Mouse (Mus musculus): ENCODE data around the gene Dennd1c. TPM values are rescaled to one million over a fixed set of nuclear protein-coding genes. Genes with fewer than 3 reads are reported as not detected.

The Dennd1c gene
- total RNA-seq (2021) = 1 to 10 TPM; 1.7 to 2.5 TPM

DNA sequence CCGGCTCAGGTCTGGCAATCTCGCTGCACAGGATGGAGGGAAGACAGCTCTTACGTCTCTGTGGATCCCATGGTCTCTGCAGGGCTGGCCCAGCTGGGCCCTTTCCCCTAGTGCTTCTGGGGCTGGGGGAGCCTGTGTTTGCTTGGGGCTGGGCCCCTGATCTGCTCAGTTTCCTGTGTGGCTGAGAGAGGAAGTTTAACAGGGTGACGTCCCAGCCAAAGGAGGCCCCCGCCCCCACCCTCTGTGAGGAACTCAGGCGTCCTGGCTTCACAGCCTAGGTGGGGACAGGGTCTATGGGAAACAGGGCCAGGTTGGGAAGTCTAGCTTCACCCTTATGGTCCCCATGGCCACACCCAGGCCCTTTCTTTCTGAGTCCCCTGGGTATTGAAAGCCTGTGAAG, at the start of gene Dennd1c:
TSS of gene Dennd1c (minus strand) at position 179 of the 400 bp plus-strand sequence.
- no peak for DNase-seq (ENCODE audit: low spot score in 2 of 2)
- intact Hi-C loops (cut with DNase I) = no loop called here

DNA sequence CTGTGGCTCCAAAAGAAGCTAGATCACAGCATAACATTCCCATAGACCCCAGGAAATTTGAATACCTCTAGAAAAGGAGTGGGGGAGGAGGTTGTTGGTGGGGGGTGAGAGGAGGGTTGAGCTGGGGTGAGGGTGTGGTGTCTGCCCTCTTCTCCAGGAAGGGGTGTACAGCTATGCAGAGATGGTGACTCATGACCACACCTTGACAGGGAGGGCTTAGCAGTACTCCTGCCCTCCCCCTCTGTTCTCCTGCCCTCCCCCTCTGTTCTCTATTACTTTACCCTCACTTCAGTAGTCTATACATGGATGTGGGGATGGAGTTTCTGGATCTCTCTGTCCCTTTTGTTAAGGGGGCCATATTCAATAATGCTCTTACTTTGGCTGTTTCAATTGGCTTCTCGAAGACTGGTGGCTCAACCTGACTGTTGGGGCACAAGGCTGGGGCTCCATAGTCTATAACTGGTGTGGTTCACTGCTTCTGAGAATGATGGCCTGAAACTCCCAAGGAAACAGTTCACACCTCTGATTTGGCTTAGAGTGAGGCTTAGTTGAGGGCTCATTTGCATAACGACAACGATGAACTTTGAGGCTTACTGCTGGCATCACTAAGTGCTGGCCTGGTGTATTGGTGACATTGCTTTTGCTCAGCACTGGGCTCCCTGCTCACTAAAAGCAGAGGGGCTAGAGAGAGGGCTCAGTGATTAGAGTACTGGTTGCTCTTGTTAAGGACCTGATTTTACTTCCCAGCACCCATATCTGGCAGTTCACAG, 47.7 kb upstream of the Dennd1c start:
- DNase-seq (ENCODE audit: low spot score in 2 of 2) = no peak
- intact Hi-C loops (cut with DNase I) = no loop called here

DNA sequence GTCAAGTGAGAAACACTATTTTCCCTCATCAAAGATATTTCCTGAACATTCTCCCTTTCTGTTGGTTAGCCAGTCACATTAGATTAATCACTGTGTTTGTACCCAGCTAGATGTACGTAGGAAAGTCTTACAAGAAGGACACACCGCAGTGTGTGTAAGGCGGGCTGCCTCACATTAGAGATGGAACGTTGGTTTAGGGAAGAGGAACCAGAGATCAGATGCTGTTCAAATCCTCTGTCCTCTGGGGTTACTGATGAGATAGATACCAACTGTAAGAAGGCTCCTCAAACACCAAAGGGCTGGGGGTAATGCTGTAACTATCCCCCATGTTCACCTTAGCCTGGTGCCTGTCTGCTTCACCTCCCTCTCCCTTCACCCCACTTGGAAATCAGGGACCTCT, 46.5 kb upstream of the Dennd1c start:
- no peak for DNase-seq (ENCODE audit: low spot score in 2 of 2)
- intact Hi-C loops (cut with DNase I) = no loop called here

DNA sequence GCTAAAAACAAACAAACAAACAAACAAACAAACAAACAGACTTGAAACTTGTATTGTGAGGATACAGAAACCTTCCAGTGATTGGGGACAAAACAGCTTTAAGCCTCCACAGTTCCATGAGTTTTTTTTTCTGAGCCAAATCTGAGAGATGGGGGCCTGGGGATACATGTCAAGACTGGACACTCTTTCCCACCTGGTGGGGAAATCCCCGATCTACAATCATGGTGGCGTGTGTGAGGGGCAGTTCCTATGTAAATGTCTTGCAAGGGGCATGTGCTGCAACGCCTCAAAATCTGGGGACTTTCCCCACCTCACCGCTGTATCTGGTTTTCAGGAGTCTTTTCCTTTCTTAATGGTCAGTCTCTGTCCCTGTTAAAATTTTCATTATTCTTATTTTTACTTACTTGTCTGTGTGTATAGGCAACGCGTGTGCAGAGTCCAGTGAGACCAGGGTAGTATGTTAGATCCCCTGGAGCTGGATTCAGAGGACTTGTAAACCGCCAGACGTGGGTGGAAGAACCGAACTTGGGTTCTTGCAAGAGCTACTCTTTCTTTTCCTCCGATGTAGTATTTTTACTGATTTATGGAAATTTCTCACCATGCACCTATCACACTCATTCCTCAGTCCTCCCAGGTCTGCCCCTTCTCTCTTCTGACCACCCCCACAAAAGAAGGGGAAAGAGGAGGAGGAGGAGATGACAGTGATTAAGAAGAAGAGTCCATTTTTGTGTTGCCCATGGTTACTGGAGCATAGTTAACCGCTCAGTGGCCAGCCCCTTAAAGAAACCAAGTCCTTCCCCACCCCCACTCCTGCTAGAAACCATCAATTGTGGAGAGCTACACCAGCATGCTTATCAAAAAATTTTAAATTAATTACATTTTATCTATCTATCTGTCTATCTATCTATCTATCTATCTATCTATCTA, 45.1 kb upstream of the Dennd1c start:
- no peak for DNase-seq (ENCODE audit: low spot score in 2 of 2)
- intact Hi-C loops (cut with DNase I) = no loop called here

DNA sequence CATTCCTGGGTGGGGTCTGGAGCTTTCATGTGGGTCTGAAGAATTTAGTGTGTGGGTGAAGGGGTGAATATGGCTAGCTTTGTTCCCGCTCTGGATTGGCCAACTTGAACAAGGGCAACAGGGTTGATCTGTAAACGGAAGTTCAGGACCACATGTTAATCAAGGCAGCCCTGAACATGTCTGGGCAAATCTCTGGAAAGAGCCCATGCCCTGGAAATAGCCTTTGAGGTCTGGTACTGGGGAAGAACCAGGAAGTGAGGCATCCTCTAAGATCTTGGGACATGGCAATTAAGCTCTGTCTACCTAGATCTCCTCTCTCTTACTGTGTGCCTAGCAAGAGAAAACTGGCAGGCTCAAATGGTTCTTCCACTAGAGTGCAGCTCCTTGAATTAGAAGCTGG, 43.5 kb upstream of the Dennd1c start:
- DNase-seq (ENCODE audit: low spot score in 2 of 2) = no peak
- intact Hi-C loops (cut with DNase I) = no loop called here

DNA sequence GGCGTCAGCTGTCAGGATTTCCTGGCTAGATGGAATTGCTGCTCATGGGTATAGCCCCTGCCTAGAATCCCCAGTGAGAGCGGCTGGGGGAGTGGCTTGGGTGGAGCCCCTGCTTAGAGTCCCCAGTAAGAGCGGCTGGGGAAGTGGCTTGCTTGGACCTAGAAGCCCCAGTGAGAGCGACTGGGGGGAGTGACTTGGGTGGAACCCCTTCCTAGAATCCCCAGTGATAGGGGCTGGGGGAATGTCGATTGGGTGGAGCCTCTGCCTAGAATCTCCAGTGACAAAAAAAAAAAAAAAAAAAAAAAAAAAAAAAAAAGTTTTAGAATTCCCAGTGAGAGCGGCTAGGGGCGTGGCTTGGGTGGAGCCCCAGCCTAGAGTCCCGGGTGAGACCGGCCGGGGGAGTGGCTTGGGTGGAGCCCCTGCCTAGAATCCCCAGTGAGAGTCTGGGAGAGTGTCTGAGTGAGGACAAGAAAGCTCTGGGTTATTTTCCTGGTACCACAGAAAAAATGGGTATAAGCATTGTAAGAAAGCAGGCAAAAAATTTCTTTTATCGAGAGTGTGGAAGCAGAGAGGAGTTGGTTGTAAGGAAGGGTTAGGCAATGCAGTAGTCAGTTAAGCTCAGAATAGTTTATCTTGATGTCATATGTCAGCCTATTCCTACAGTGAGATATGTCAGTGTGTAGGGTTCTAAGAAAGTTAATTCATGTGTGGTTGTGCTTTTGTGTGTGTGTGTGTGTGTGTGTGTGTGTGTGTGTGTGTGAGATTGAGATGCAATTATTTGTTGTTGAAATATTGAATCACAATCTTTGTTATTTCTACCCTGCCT, 40.4 kb upstream of the Dennd1c start:
- intact Hi-C loops (cut with DNase I) = no loop called here
- DNase-seq (ENCODE audit: low spot score in 2 of 2) = no peak

DNA sequence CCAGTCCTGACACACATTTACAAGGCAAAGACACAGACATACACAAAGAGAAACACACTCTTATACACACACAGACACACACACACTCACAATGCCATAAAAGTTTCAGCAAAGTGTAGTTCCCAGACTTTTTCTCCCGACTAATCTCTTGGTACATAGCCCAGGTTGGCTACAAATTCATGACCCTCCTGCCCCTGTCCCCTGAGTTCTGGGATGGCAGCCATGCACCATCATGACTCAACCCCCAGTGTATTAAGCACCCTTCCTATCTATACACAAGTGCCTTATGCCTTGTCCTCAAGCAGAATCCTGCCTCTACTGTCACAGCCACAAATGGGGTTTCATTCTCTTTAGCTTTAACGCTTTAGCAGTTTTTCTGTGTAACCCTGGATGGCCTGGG, 38.5 kb upstream of the Dennd1c start:
- no peak for DNase-seq (ENCODE audit: low spot score in 2 of 2)
- intact Hi-C loops (cut with DNase I) = no loop called here

DNA sequence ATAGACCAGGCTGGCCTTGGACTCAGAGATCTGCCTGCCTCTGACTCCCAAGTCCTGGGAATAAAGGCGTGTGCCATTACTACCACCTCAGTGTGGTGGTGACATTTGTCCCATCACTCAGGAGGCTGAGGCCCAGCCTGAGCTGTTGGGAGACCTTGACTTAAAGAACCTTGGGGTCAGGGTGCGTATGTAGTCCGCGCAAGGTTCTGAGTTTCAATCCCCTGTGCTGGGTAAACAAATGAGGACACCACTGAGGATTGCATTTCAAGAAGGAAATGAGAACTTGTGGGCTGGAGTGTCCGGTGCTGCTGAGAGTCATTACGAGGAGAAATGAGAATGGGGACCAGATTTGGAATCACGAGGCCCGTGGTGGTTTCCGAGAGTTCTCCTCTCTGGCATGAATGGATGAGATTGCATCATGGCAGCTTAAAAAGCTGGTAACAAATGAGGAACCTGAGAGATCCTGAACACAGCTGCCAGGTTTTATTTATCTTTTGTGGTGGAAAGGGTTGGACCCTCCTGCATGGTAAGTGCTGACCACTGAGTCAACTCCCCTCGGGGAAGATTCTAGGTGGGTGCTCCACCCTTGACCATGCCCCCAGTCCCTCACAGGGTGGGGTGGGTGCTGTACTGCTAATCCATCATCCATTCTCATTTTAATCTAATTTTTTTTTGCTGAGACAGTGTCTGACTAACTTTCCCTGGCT, 34.6 kb upstream of the Dennd1c start:
- intact Hi-C loops (cut with DNase I) = no loop called here
- no peak for DNase-seq (ENCODE audit: low spot score in 2 of 2)

DNA sequence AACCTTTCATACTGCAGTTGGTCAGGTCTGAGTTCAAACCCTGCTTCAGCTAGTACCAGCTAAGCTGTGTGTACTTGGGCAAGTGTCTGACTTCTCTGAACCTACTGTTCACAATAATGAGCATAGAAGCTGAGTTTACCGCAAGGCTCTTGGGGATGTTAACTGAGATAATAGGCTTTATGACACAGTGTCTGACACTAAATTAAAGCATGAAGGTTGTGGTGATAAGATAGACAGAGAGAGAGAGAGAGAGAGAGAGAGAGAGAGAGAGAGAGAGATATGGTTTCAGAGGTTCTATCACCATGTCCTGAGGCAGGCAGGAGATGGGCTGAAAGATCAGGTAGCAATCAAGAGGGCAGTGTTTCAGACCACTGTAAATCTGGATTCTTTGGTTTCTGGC, 31.7 kb upstream of the Dennd1c start:
- intact Hi-C loops (cut with DNase I) = no loop called here

DNA sequence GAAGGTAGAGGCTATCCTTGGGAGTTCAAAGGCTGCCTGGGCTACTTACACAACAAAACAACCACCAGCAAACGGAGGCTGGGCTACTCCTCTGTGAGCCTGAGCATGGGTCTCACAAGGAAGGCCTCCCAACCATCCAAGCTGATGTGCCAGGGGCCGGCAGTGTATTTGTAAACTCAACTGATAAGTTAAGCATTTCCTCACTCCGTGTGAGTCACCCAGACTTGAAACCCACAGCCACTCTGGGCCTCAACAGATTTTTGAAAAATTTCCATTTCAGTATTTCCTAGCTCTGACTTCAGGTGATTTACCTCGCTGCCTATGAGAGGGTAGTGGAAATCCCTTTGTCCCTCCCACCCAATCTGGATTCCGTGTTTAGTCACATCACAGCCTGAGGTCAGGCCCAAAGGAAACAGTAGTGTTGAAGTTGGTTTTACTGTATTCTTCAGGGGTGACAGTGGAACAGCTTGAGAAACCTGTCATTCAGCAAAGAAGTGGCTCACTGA, 30.4 kb upstream of the Dennd1c start:
- DNase-seq (ENCODE audit: low spot score in 2 of 2) = no peak
- intact Hi-C loops (cut with DNase I) = no loop called here

More for the DNA sequence above, 31.7 kb upstream of the Dennd1c start:
- DNase-seq (ENCODE audit: low spot score in 2 of 2) = no peak

DNA sequence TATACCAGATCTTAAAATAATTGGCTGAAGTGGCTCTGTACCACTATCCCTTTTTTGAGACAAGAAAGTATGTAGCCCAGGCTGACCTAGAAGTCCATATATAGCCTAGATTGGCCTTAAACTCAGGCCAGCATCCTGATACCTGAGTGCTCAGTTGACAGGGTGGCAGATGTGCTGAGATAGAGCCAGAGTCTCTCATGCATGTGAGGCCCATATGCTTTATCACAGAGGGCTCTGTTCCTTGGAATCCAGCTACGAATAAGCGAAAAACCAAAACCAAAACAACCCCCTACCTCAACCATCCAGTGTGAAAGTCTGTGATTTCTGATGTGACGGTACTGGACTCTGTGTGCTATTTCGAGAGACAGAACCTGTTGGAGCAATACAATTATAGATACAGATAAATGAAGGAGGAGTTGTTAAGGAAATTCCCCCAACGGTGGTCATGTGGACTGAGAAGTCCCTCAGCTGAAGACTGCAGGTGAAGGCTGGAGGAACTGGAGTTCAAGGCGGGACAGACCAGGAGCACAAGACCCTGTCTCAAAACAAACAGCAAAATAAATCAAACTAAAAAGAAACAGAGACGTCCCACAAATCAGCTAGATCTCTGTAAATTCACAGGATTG, 29.8 kb upstream of the Dennd1c start:
- intact Hi-C loops (cut with DNase I) = no loop called here
- no peak for DNase-seq (ENCODE audit: low spot score in 2 of 2)

DNA sequence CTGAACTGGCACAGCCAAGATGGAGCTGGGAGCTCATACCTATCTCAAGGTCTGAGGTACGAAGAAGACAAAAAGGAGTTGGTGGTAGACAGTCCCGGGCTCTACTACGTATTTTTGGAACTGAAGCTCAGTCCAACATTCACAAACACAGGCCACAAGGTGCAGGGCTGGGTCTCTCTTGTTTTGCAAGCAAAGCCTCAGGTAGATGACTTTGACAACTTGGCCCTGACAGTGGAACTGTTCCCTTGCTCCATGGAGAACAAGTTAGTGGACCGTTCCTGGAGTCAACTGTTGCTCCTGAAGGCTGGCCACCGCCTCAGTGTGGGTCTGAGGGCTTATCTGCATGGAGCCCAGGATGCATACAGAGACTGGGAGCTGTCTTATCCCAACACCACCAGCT, 28.8 kb upstream of the Dennd1c start:
- DNase-seq (ENCODE audit: low spot score in 2 of 2) = no peak
- intact Hi-C loops (cut with DNase I) = no loop called here

DNA sequence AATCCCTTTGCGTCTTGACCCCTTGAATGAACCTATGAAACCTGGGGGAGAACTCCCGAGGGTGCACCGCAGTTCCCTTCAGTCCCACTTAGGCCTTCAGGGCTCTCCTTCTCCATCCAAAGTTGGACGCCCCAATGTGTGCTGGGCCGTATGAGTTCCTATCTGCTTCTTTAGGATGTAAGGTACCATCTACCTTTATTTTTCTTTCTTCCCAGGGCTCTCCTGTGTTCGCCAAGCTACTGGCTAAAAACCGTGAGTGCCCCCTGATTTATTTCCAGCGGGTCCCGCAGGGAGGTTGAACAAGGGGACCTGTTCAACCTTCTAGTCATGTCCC, 27.7 kb upstream of the Dennd1c start:
- DNase-seq (ENCODE audit: low spot score in 2 of 2) = no peak
- intact Hi-C loops (cut with DNase I) = no loop called here

DNA sequence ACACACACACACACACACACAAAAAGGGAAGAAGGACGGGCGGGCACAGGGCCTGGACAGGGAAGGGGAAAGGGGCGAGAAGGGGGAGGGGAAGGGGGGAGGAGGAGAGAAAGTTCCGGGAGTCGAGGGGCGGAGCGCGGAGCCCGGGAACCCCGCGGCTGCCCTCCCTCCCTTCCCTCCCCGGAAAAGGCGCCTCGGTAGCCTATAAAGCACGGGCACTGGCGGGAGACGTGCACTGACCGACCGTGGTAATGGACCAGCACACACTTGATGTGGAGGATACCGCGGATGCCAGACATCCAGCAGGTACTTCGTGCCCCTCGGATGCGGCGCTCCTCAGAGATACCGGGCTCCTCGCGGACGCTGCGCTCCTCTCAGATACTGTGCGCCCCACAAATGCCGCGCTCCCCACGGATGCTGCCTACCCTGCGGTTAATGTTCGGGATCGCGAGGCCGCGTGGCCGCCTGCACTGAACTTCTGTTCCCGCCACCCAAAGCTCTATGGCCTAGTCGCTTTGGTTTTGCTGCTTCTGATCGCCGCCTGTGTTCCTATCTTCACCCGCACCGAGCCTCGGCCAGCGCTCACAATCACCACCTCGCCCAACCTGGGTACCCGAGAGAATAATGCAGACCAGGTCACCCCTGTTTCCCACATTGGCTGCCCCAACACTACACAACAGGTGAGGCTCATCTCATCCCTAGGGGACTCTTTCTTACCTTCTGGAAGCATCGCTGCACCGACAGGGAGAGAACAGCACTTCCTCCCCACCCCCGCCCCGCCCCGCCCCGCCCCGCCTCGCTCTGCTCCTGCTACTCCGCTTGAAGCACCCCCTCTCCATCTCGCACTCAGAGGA, 27.1 kb upstream of the Dennd1c start, which contains the start of gene Tnfsf9:
TSS of gene Tnfsf9 (plus strand) at position 145 of the 854 bp plus-strand sequence.
- intact Hi-C loops (cut with DNase I) = no loop called here
- DNase-seq (ENCODE audit: low spot score in 2 of 2) = peak; percentile 11 to 32

DNA sequence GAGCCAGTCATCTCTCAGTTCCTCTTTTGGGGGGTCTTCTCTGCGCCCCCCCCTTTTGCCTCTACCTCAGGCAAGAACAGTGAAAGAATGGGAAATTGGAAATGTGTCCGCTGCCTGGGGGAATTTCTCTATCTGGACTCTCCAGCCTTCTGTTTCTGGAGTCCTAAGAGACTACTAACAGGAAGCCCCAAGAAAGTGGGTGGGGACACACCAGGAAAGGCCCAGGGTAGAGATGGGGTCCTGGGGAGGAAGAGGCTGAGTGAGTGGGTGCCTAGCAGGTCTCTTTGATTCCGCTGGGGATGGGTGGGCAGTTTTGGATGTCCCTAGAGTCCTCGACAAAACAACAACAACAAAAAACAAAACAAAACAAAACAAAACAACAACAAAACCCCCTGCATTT, 26.2 kb upstream of the Dennd1c start:
- DNase-seq (ENCODE audit: low spot score in 2 of 2) = no peak
- intact Hi-C loops (cut with DNase I) = no loop called here

DNA sequence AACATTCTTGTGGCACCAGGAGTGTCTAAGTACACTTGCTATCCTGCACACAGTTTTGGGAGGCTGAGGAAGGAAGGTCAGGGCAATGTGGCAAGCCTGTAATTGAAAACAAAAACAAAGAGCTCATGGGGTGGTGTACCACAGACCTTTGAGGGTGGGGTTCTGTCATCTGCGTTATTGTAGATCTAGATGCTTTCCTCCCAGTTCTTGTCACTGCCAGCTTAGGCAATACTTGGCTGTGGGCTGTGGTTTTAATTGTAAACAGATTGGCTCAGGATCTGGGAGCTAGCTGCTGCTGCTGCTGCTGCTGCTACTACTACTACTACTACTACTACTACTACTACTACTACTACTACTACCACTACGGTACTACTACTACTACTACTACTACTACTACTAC, 24.0 kb upstream of the Dennd1c start:
- DNase-seq (ENCODE audit: low spot score in 2 of 2) = no peak
- intact Hi-C loops (cut with DNase I) = no loop called here

DNA sequence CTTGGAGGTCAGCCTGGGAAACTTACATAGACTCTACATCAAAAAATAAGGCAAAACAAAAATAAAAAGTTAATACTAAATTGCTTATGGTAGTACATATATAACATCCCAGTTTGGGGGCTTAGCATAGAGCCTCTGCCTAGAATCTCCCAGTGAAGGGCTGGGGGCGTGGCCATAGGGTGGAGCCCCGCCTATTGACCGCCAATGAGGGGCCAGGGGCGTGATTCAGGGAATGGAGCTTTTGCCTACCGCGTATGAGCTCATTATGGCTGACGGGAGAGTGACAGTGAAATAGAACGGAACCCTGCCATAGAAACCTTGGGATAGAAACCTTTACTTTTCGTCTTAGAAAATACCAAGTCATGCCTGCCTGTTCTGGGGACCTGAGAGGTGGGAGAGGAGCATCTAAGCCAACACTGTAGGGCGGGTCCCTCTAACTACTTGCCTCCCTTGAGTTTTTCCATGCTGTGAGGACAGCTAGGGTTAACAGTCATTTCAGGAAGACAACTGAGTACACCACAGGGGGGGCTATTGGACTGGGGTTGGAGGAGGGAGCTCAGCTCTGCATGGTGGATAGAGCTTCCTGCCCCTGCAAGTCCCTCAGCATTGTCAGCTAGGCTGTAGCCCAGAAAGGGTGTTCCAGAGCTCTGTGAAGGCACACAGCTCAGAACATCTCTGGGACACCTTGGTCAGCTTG, 21.5 kb upstream of the Dennd1c start:
- intact Hi-C loops (cut with DNase I) = loop anchor here (5.0 kb wide), 1 partner anchor 233 kb away; no protein-coding TSS in a partner anchor
- no peak for DNase-seq (ENCODE audit: low spot score in 2 of 2)
